Mouse (Mus musculus): ENCODE data around the gene Egflam.

DNA sequence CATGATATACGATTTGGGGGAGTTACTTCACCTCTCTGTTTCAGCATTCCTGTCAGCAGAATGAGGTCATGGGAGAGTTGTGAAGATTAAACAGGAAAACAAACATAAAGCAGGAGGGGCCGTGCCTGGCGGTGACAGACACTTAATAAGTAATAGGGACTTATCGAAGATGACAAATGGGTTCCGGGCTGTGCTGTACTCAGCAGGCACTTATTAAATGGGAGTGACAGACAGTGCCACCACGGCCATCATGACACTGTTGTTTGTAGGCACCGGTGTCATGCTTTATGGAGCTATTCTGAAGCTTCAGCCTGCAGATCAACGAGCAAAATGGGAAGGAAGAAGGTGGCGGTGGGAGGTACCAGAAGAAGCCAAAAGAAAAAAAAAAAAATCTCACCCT, 82.7 kb downstream of the Egflam start:
- no peak for TF ChIP-seq POLR2A (IDR thresholded peaks at IDR 0.05; ENCODE audit: control insufficient read depth, low read depth, low read length)
- no peak for TF ChIP-seq CTCF (IDR thresholded peaks at IDR 0.05; ENCODE audit: control insufficient read depth, insufficient read depth, insufficient replicate concordance, low read depth, low read length)

Data from testis, adult 2 months (tissue).